Mouse (Mus musculus) thymus, adult 2 months (tissue): ENCODE measurements around the gene Ghdc.

Experiments
- CTCF ChIP-seq: fragments of 200-500 bp; IDR thresholded peaks from 2 replicates; pipeline ENCODE4 v1.5.1; 2012; ENCODE audit warnings: mild to moderate bottlenecking, control low read depth, low read length, moderate library complexity, borderline replicate concordance; ENCODE audit not compliant: control insufficient read depth, poor library complexity, insufficient read depth; ENCODE audit errors: extremely low read depth
- POLR2A ChIP-seq: fragments of 200-500 bp; IDR thresholded peaks from 2 replicates; pipeline ENCODE4 v1.6.1; 2012; ENCODE audit warnings: mild to moderate bottlenecking, low read length, control low read depth, moderate library complexity; ENCODE audit not compliant: control insufficient read depth, poor library complexity, insufficient read depth; ENCODE audit errors: extremely low read depth

- no peak for TF ChIP-seq POLR2A
- TF ChIP-seq CTCF: no peak
Measured at GRCm38 (mm10) chr11:100724919-100725512, 45.7 kb downstream of the Ghdc start.
